Mouse (Mus musculus): ENCODE results near the gene Slc25a40. TPM values are rescaled to one million over a fixed set of nuclear protein-coding genes. Genes with fewer than 3 reads are reported as not detected.

Slc25a40 gene
- polyA plus RNA-seq, 1 experiment = 24.6 TPM

GRCm38 (mm10) chr5:8422932-8423928, 580 bp downstream of the Slc25a40 start:
- peak; percentile 22 for TF ChIP-seq POLR2A (IDR thresholded peaks at IDR 0.05; ENCODE audit: low read depth, low read length)
- TF ChIP-seq CTCF (IDR thresholded peaks at IDR 0.05; ENCODE audit: borderline replicate concordance, insufficient read depth, low read length) = no peak
- peaks cover 3% of the 10 kb centered on the region for H3K4me1 ChIP-seq (ENCODE audit: control insufficient read depth, insufficient read depth, low read length)
- H3K27ac ChIP-seq (ENCODE audit: insufficient read depth, low read length) = peak overlapping the region; percentile 50; the same call in 1 of the 2 replicates

GRCm38 (mm10) chr5:8424116-8424515, 1.5 kb downstream of the Slc25a40 start:
- TF ChIP-seq CTCF (IDR thresholded peaks at IDR 0.05; ENCODE audit: borderline replicate concordance, insufficient read depth, low read length) = no peak
- TF ChIP-seq POLR2A (IDR thresholded peaks at IDR 0.05; ENCODE audit: low read depth, low read length) = no peak
- Histone ChIP-seq H3K4me1 (ENCODE audit: control insufficient read depth, insufficient read depth, low read length) (peaks cover 3% of the 10 kb centered on the region), H3K4me3 (ENCODE audit: insufficient read depth, low read length) (peak overlapping the region; percentile 69), H3K27ac (ENCODE audit: insufficient read depth, low read length) (peak overlapping the region; percentile 50)

More at GRCm38 (mm10) chr5:8422932-8423928, 580 bp downstream of the Slc25a40 start:
- peak overlapping the region; percentile 69 for H3K4me3 ChIP-seq (ENCODE audit: insufficient read depth, low read length)

GRCm38 (mm10) chr5:8425899-8426298, 3.2 kb downstream of the Slc25a40 start:
- TF ChIP-seq CTCF (IDR thresholded peaks at IDR 0.05; ENCODE audit: borderline replicate concordance, insufficient read depth, low read length) (no peak), POLR2A (IDR thresholded peaks at IDR 0.05; ENCODE audit: low read depth, low read length) (no peak)
- no peak overlapping the region for H3K4me3 ChIP-seq (ENCODE audit: insufficient read depth, low read length)

GRCm38 (mm10) chr5:8437481-8438156, 15.0 kb downstream of the Slc25a40 start:
- H3K4me1 ChIP-seq (ENCODE audit: control insufficient read depth, insufficient read depth, low read length) = no peaks in the 10 kb centered on the region
- H3K27ac ChIP-seq (ENCODE audit: insufficient read depth, low read length) = no peak overlapping the region
- H3K4me3 ChIP-seq (ENCODE audit: insufficient read depth, low read length) = no peak overlapping the region
- TF ChIP-seq POLR2A (IDR thresholded peaks at IDR 0.05; ENCODE audit: low read depth, low read length) (no peak), CTCF (IDR thresholded peaks at IDR 0.05; ENCODE audit: borderline replicate concordance, insufficient read depth, low read length) (no peak)

More at GRCm38 (mm10) chr5:8425899-8426298, 3.2 kb downstream of the Slc25a40 start:
- no peak overlapping the region for H3K27ac ChIP-seq (ENCODE audit: insufficient read depth, low read length)
- H3K4me1 ChIP-seq (ENCODE audit: control insufficient read depth, insufficient read depth, low read length) = no peaks in the 10 kb centered on the region

- Histone ChIP-seq H3K27ac (ENCODE audit: insufficient read depth, low read length) (no peak overlapping the region), H3K4me3 (ENCODE audit: insufficient read depth, low read length) (no peak overlapping the region), H3K4me1 (ENCODE audit: control insufficient read depth, insufficient read depth, low read length) (no peaks in the 10 kb centered on the region)
- TF ChIP-seq CTCF (IDR thresholded peaks at IDR 0.05; ENCODE audit: borderline replicate concordance, insufficient read depth, low read length) = no peak
- TF ChIP-seq POLR2A (IDR thresholded peaks at IDR 0.05; ENCODE audit: low read depth, low read length) = no peak
Observed at GRCm38 (mm10) chr5:8439095-8439494, 16.4 kb downstream of the Slc25a40 start.

- Histone ChIP-seq H3K27ac (ENCODE audit: insufficient read depth, low read length) (no peak overlapping the region), H3K4me3 (ENCODE audit: insufficient read depth, low read length) (no peak overlapping the region), H3K4me1 (ENCODE audit: control insufficient read depth, insufficient read depth, low read length) (no peaks in the 10 kb centered on the region)
- no peak for TF ChIP-seq POLR2A (IDR thresholded peaks at IDR 0.05; ENCODE audit: low read depth, low read length)
- TF ChIP-seq CTCF (IDR thresholded peaks at IDR 0.05; ENCODE audit: borderline replicate concordance, insufficient read depth, low read length) = no peak
Observed at GRCm38 (mm10) chr5:8455565-8455964, 32.9 kb downstream of the Slc25a40 start.

GRCm38 (mm10) chr5:8456561-8456960, 33.9 kb downstream of the Slc25a40 start:
- Histone ChIP-seq H3K27ac (ENCODE audit: insufficient read depth, low read length) (no peak overlapping the region; the same call in 1 of the 2 replicates), H3K4me1 (ENCODE audit: control insufficient read depth, insufficient read depth, low read length) (no peaks in the 10 kb centered on the region), H3K4me3 (ENCODE audit: insufficient read depth, low read length) (no peak overlapping the region)
- TF ChIP-seq POLR2A (IDR thresholded peaks at IDR 0.05; ENCODE audit: low read depth, low read length) = no peak
- no peak for TF ChIP-seq CTCF (IDR thresholded peaks at IDR 0.05; ENCODE audit: borderline replicate concordance, insufficient read depth, low read length)

- no peak overlapping the region for H3K27ac ChIP-seq (ENCODE audit: insufficient read depth, low read length)
- no peak overlapping the region for H3K4me3 ChIP-seq (ENCODE audit: insufficient read depth, low read length)
- H3K4me1 ChIP-seq (ENCODE audit: control insufficient read depth, insufficient read depth, low read length) = no peaks in the 10 kb centered on the region
- TF ChIP-seq CTCF (IDR thresholded peaks at IDR 0.05; ENCODE audit: borderline replicate concordance, insufficient read depth, low read length) = no peak
Observed at GRCm38 (mm10) chr5:8487989-8488700, 65.5 kb downstream of the Slc25a40 start.

GRCm38 (mm10) chr5:8488701-8489297, 66.1 kb downstream of the Slc25a40 start:
- no peak overlapping the region for H3K27ac ChIP-seq (ENCODE audit: insufficient read depth, low read length)
- no peaks in the 10 kb centered on the region for H3K4me1 ChIP-seq (ENCODE audit: control insufficient read depth, insufficient read depth, low read length)
- H3K4me3 ChIP-seq (ENCODE audit: insufficient read depth, low read length) = no peak overlapping the region
- TF ChIP-seq CTCF (IDR thresholded peaks at IDR 0.05; ENCODE audit: borderline replicate concordance, insufficient read depth, low read length) (no peak), POLR2A (IDR thresholded peaks at IDR 0.05; ENCODE audit: low read depth, low read length) (no peak)
